Mouse (Mus musculus): ENCODE measurements around the gene Pafah1b3. TPM values are rescaled to one million over a fixed set of nuclear protein-coding genes. Genes with fewer than 3 reads are reported as not detected.
"Not testable (repeated sequence)": the region's sequence is repeated elsewhere in the genome, so short reads cannot be mapped to it uniquely, and the experiment has no call there.

Gene Pafah1b3
- polyA plus RNA-seq, 1 experiment from 2014 or later: 384 TPM

DNA sequence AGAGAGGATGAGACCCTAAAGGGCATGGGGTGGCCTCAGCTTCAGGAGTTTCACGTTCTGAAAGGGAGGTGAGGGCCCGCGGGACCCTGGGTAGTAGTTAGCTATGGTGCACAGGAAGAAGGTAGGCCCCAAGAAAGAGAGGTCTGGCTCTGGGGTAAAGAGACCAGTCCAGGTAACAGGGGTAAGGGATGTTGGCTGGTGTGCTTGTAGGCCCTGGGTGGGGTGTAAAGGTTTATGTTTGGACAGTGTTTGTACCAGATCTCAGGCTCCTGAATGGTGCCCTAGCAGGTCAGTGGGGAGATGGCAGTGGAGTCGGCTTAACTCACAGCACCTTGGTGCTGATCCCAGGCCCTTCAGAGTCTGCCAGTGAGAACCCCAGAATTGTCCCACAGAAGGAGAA is 28.8 kb downstream of the Pafah1b3 start:
- peak overlapping the region; percentile 87 for H3K9ac ChIP-seq
- H3K4me2 ChIP-seq: peak overlapping the region; percentile 68
- H3K27me3 ChIP-seq: no peaks in the 10 kb centered on the region
- H3K4me3 ChIP-seq (replicated peaks): peak overlapping the region; percentile 69
- no peaks in the 10 kb centered on the region for H3K9me3 ChIP-seq
- peaks cover 23% of the 10 kb centered on the region for H3K4me1 ChIP-seq
- ATAC-seq (ENCODE audit: low FRiP score): no peak
- 52% methylated on average over 4 of the region's 4 CpGs for WGBS
- H3K36me3 ChIP-seq (replicated peaks): peaks cover 30% of the 10 kb centered on the region
- 0 out of 2 replicates have a peak overlapping the region, but pooled peaks have one; percentile 85 for H3K27ac ChIP-seq

DNA sequence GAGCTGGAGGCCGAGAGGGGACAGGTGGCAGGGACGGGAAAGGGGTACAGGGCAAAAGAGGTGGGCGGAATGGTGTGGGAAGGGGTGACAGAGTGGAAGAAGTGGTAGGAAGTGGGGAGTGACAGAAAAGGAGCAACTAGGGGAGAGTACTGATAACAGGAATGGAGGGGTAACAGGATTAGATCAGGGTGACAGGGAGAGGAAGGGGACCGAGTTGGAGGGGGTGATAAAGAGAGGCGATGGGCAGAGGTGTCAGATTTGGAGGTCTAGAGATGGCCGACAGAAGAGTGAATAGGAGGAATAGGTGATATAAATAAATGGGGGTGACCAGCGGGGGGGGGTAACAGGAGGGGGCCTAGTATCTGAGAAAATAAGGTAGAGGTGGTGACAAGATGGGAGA is 29.2 kb downstream of the Pafah1b3 start:
- 6% methylated on average over 7 of the region's 7 CpGs for WGBS
- Histone ChIP-seq H3K4me1 (peaks cover 23% of the 10 kb centered on the region), H3K9me3 (no peaks in the 10 kb centered on the region), H3K27ac (peak overlapping the region; percentile 85), H3K36me3 (replicated peaks) (peaks cover 26% of the 10 kb centered on the region), H3K4me3 (replicated peaks) (peak overlapping the region; percentile 69), H3K27me3 (no peaks in the 10 kb centered on the region), H3K4me2 (peak overlapping the region; percentile 68), H3K9ac (peak overlapping the region; percentile 87)
- 0 out of 2 replicates have a peak, but pooled peaks have one; percentile 0 for ATAC-seq (ENCODE audit: low FRiP score)

GRCm38 (mm10) chr7:25267751-25268463 is 29.9 kb downstream of the Pafah1b3 start:
- peak overlapping the region; percentile 68 for H3K4me2 ChIP-seq
- peak overlapping the region; percentile 89 for H3K27ac ChIP-seq
- no peaks in the 10 kb centered on the region for H3K9me3 ChIP-seq
- no peaks in the 10 kb centered on the region for H3K27me3 ChIP-seq
- peak overlapping the region; percentile 69 for H3K4me3 ChIP-seq (replicated peaks)
- peaks cover 19% of the 10 kb centered on the region for H3K36me3 ChIP-seq (replicated peaks)
- H3K9ac ChIP-seq: peak overlapping the region; percentile 87
- peak; percentile 95 for ATAC-seq (ENCODE audit: low FRiP score)
- H3K4me1 ChIP-seq: peaks cover 23% of the 10 kb centered on the region
- WGBS: under 1% methylated on average over 33 of the region's 33 CpGs

GRCm38 (mm10) chr7:25267301-25267750 is 30.5 kb downstream of the Pafah1b3 start, which contains the start of gene Cic:
TSS of gene Cic (plus strand) at chr7:25267704.
- H3K36me3 ChIP-seq (replicated peaks): peaks cover 13% of the 10 kb centered on the region
- no peaks in the 10 kb centered on the region for H3K9me3 ChIP-seq
- H3K9ac ChIP-seq: peak within 1 kb of the TSS; percentile 87
- peak within 1 kb of the TSS; percentile 69 for H3K4me3 ChIP-seq (replicated peaks)
- peak within 1 kb of the TSS; percentile 68 for H3K4me2 ChIP-seq
- no peaks in the 10 kb centered on the region for H3K27me3 ChIP-seq
- peaks cover 23% of the 10 kb centered on the region for H3K4me1 ChIP-seq
- peak within 1 kb of the TSS; percentile 89 for H3K27ac ChIP-seq
- peak; percentile 87 for ATAC-seq (ENCODE audit: low FRiP score)
- WGBS: under 1% methylated on average over 29 of the region's 29 CpGs

DNA sequence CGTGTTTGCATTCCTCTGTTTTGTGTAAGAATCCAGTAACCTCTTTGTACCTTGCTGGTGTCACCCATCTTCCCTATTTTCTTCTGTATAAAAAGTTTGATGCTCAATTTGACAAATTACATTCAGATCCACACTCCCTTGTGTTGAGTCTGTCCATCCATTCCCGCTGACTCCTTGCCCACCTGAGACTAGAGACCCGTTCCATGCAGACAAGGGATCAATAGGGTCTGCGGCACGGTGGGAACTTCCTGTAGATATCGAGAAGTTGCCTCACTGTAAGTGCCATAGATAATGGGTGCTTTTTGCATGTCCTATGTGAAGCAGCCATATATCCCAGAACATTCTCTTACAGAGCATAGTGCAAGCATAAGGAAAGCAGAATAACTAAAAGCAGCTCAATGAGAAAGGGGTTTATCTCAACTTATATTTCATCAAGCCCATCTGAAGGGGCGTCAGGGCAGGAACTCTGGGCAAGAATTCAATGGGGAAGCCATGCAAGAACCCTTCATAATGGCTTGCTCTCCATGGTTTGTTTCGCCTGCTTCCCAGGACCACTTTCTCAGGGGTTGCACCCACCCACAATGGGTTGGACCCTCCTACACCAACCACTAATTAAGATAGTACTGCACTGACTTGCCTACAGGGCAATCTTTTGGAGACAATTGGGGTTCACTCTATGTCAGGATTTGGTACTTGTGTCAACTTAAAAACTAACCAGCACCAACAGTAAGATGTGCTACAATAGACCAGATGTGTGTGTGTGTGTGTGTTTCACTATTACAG is 31.4 kb downstream of the Pafah1b3 start:
- no peak for ATAC-seq (ENCODE audit: low FRiP score)
- WGBS: 93% methylated on average over 8 of the region's 8 CpGs
- Histone ChIP-seq H3K36me3 (replicated peaks) (peaks cover 4% of the 10 kb centered on the region), H3K4me3 (replicated peaks) (peak overlapping the region; percentile 69; the same call in 1 of the 2 replicates), H3K9me3 (no peaks in the 10 kb centered on the region), H3K4me2 (peak overlapping the region; percentile 60; the same call in 1 of the 2 replicates), H3K4me1 (peaks cover 23% of the 10 kb centered on the region), H3K9ac (no peak overlapping the region), H3K27me3 (no peaks in the 10 kb centered on the region), H3K27ac (0 out of 2 replicates have a peak overlapping the region, but pooled peaks have one; percentile 89)

DNA sequence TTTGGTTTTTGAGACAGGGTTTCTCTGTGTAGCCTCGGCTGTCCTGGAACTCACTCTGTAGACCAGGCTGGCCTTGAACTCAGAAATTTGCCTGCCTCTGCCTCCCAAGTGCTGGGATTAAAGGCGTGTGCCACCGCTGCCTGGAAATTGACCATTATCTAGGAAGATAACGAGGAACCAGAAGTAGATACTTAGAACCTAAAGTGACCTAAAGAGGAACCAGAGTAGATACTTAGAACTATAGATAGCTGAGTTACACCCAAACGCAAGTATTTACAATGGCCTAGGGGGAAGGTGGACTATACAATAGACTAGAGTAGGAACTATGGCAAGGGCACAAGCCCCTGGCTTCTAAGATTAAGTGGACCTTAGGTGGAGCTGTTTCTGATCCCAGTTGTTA is 32.0 kb downstream of the Pafah1b3 start:
- H3K36me3 ChIP-seq (replicated peaks); ATAC-seq (ENCODE audit: low FRiP score); H3K9me3 ChIP-seq; H3K27ac ChIP-seq; H3K9ac ChIP-seq; H3K4me2 ChIP-seq; H3K27me3 ChIP-seq; H3K4me3 ChIP-seq (replicated peaks): not testable (repeated sequence)
- 90% methylated on average over 5 of the region's 5 CpGs for WGBS
- peaks cover 23% of the 10 kb centered on the region for H3K4me1 ChIP-seq

GRCm38 (mm10) chr7:25263968-25264870 is 33.6 kb downstream of the Pafah1b3 start:
- Histone ChIP-seq H3K27ac (no peak overlapping the region), H3K4me2 (no peak overlapping the region), H3K36me3 (replicated peaks) (no peaks in the 10 kb centered on the region), H3K9me3 (no peaks in the 10 kb centered on the region), H3K4me3 (replicated peaks) (no peak overlapping the region), H3K27me3 (no peaks in the 10 kb centered on the region), H3K9ac (no peak overlapping the region), H3K4me1 (peaks cover 12% of the 10 kb centered on the region)
- no peak for ATAC-seq (ENCODE audit: low FRiP score)
- WGBS: 26% methylated on average over 17 of the region's 17 CpGs

GRCm38 (mm10) chr7:25261896-25262295 is 35.9 kb downstream of the Pafah1b3 start:
- WGBS: 90% methylated on average over 1 of the region's 1 CpGs
- Histone ChIP-seq H3K4me1 (peaks cover 4% of the 10 kb centered on the region), H3K4me3 (replicated peaks) (no peak overlapping the region), H3K36me3 (replicated peaks) (no peaks in the 10 kb centered on the region), H3K27me3 (no peaks in the 10 kb centered on the region), H3K9ac (no peak overlapping the region), H3K4me2 (no peak overlapping the region), H3K27ac (no peak overlapping the region), H3K9me3 (no peaks in the 10 kb centered on the region)
- ATAC-seq (ENCODE audit: low FRiP score): no peak

- Histone ChIP-seq H3K4me1 (peaks cover 38% of the 10 kb centered on the region), H3K36me3 (replicated peaks) (no peaks in the 10 kb centered on the region), H3K9me3 (no peaks in the 10 kb centered on the region), H3K27ac (peak overlapping the region; percentile 96), H3K27me3 (no peaks in the 10 kb centered on the region), H3K9ac (peak overlapping the region; percentile 91), H3K4me3 (replicated peaks) (peak overlapping the region; percentile 75), H3K4me2 (peak overlapping the region; percentile 85)
- ATAC-seq (ENCODE audit: low FRiP score): no peak
- WGBS: 19% methylated on average over 8 of the region's 8 CpGs
These were observed 46.0 kb downstream of the Pafah1b3 start for GRCm38 (mm10) chr7:25251822-25252221.

GRCm38 (mm10) chr7:25251071-25251791 is 46.6 kb downstream of the Pafah1b3 start:
- no peaks in the 10 kb centered on the region for H3K9me3 ChIP-seq
- H3K27me3 ChIP-seq: no peaks in the 10 kb centered on the region
- H3K4me1 ChIP-seq: peaks cover 44% of the 10 kb centered on the region
- peak overlapping the region; percentile 85 for H3K4me2 ChIP-seq
- peak; percentile 18; the same call in 1 of the 2 replicates for ATAC-seq (ENCODE audit: low FRiP score)
- 2% methylated on average over 22 of the region's 22 CpGs for WGBS
- H3K36me3 ChIP-seq (replicated peaks): 0 out of 2 replicates have a peak, but pooled peaks cover 1% of the 10 kb centered on the region
- peak overlapping the region; percentile 75 for H3K4me3 ChIP-seq (replicated peaks)
- H3K9ac ChIP-seq: peak overlapping the region; percentile 91
- H3K27ac ChIP-seq: peak overlapping the region; percentile 96
